Mouse (Mus musculus): ENCODE data around the gene Dusp2. TPM values are rescaled to one million over a fixed set of nuclear protein-coding genes. Genes with fewer than 3 reads are reported as not detected.

Gene Dusp2
- polyA plus RNA-seq, 1 experiment from 2014 or later, result 17.1 TPM

GRCm38 (mm10) chr2:127307179-127307578 lies 28.8 kb upstream of the Dusp2 start:
- WGBS, result 39% methylated on average over 3 of the region's 3 CpGs
- H3K9me3 ChIP-seq (ENCODE audit: control insufficient read depth, low read length), result no peaks in the 10 kb centered on the region; the same call in 1 of the 2 replicates

GRCm38 (mm10) chr2:127308660-127309059 lies 27.3 kb upstream of the Dusp2 start:
- Histone ChIP-seq H3K4me1 (ENCODE audit: control insufficient read depth, insufficient read depth, low read depth, low read length) (no peaks in the 10 kb centered on the region), H3K36me3 (ENCODE audit: control insufficient read depth, insufficient read depth, low read length) (no peaks in the 10 kb centered on the region), H3K27ac (ENCODE audit: low read depth, low read length) (no peak overlapping the region), H3K4me2 (ENCODE audit: low read length) (no peak overlapping the region), H3K9ac (ENCODE audit: low read depth, low read length) (no peak overlapping the region), H3K4me3 (ENCODE audit: low read length) (no peak overlapping the region), H3K9me3 (ENCODE audit: control insufficient read depth, low read length) (no peaks in the 10 kb centered on the region; the same call in 1 of the 2 replicates), H3K27me3 (replicated peaks; ENCODE audit: control insufficient read depth, insufficient read depth, low read length) (no peaks in the 10 kb centered on the region)
- no peak for ATAC-seq
- 93% methylated on average over 2 of the region's 2 CpGs for WGBS

More at GRCm38 (mm10) chr2:127307179-127307578, 28.8 kb upstream of the Dusp2 start:
- H3K4me2 ChIP-seq (ENCODE audit: low read length), result no peak overlapping the region
- no peak overlapping the region for H3K4me3 ChIP-seq (ENCODE audit: low read length)
- no peak for ATAC-seq
- no peaks in the 10 kb centered on the region for H3K27me3 ChIP-seq (replicated peaks; ENCODE audit: control insufficient read depth, insufficient read depth, low read length)
- H3K27ac ChIP-seq (ENCODE audit: low read depth, low read length), result no peak overlapping the region
- no peaks in the 10 kb centered on the region for H3K4me1 ChIP-seq (ENCODE audit: control insufficient read depth, insufficient read depth, low read depth, low read length)
- no peak overlapping the region for H3K9ac ChIP-seq (ENCODE audit: low read depth, low read length)
- H3K36me3 ChIP-seq (ENCODE audit: control insufficient read depth, insufficient read depth, low read length), result no peaks in the 10 kb centered on the region

GRCm38 (mm10) chr2:127310246-127310645 lies 25.7 kb upstream of the Dusp2 start:
- ATAC-seq, result no peak
- Histone ChIP-seq H3K9me3 (ENCODE audit: control insufficient read depth, low read length) (no peaks in the 10 kb centered on the region; the same call in 1 of the 2 replicates), H3K27me3 (replicated peaks; ENCODE audit: control insufficient read depth, insufficient read depth, low read length) (no peaks in the 10 kb centered on the region), H3K4me3 (ENCODE audit: low read length) (no peak overlapping the region), H3K4me2 (ENCODE audit: low read length) (no peak overlapping the region), H3K4me1 (ENCODE audit: control insufficient read depth, insufficient read depth, low read depth, low read length) (no peaks in the 10 kb centered on the region), H3K36me3 (ENCODE audit: control insufficient read depth, insufficient read depth, low read length) (no peaks in the 10 kb centered on the region), H3K27ac (ENCODE audit: low read depth, low read length) (no peak overlapping the region), H3K9ac (ENCODE audit: low read depth, low read length) (no peak overlapping the region)
- WGBS, result 63% methylated on average over 2 of the region's 2 CpGs

GRCm38 (mm10) chr2:127310685-127311084 lies 25.3 kb upstream of the Dusp2 start:
- Histone ChIP-seq H3K9ac (ENCODE audit: low read depth, low read length) (no peak overlapping the region), H3K36me3 (ENCODE audit: control insufficient read depth, insufficient read depth, low read length) (no peaks in the 10 kb centered on the region), H3K9me3 (ENCODE audit: control insufficient read depth, low read length) (no peaks in the 10 kb centered on the region; the same call in 1 of the 2 replicates), H3K4me3 (ENCODE audit: low read length) (no peak overlapping the region), H3K27ac (ENCODE audit: low read depth, low read length) (no peak overlapping the region), H3K4me1 (ENCODE audit: control insufficient read depth, insufficient read depth, low read depth, low read length) (no peaks in the 10 kb centered on the region), H3K27me3 (replicated peaks; ENCODE audit: control insufficient read depth, insufficient read depth, low read length) (no peaks in the 10 kb centered on the region), H3K4me2 (ENCODE audit: low read length) (no peak overlapping the region)
- WGBS, result 91% methylated on average over 7 of the region's 7 CpGs
- ATAC-seq, result no peak

- no peak overlapping the region for H3K27ac ChIP-seq (ENCODE audit: low read depth, low read length)
- no peak overlapping the region for H3K4me3 ChIP-seq (ENCODE audit: low read length)
- H3K36me3 ChIP-seq (ENCODE audit: control insufficient read depth, insufficient read depth, low read length), result no peaks in the 10 kb centered on the region
- H3K27me3 ChIP-seq (replicated peaks; ENCODE audit: control insufficient read depth, insufficient read depth, low read length), result no peaks in the 10 kb centered on the region
- no peaks in the 10 kb centered on the region; the same call in 1 of the 2 replicates for H3K9me3 ChIP-seq (ENCODE audit: control insufficient read depth, low read length)
- H3K4me1 ChIP-seq (ENCODE audit: control insufficient read depth, insufficient read depth, low read depth, low read length), result no peaks in the 10 kb centered on the region
- ATAC-seq, result no peak
- WGBS, result 92% methylated on average over 1 of the region's 1 CpGs
- H3K4me2 ChIP-seq (ENCODE audit: low read length), result no peak overlapping the region
- H3K9ac ChIP-seq (ENCODE audit: low read depth, low read length), result no peak overlapping the region
Measured at GRCm38 (mm10) chr2:127311193-127311592, 24.8 kb upstream of the Dusp2 start.

- Histone ChIP-seq H3K4me2 (ENCODE audit: low read length) (no peak overlapping the region), H3K4me1 (ENCODE audit: control insufficient read depth, insufficient read depth, low read depth, low read length) (no peaks in the 10 kb centered on the region), H3K9me3 (ENCODE audit: control insufficient read depth, low read length) (no peaks in the 10 kb centered on the region; the same call in 1 of the 2 replicates), H3K27me3 (replicated peaks; ENCODE audit: control insufficient read depth, insufficient read depth, low read length) (no peaks in the 10 kb centered on the region), H3K27ac (ENCODE audit: low read depth, low read length) (no peak overlapping the region), H3K36me3 (ENCODE audit: control insufficient read depth, insufficient read depth, low read length) (no peaks in the 10 kb centered on the region), H3K4me3 (ENCODE audit: low read length) (no peak overlapping the region), H3K9ac (ENCODE audit: low read depth, low read length) (no peak overlapping the region)
- 94% methylated on average over 4 of the region's 4 CpGs for WGBS
- ATAC-seq, result no peak
Measured at GRCm38 (mm10) chr2:127312801-127313200, 23.2 kb upstream of the Dusp2 start.

- Histone ChIP-seq H3K4me3 (ENCODE audit: low read length) (no peak overlapping the region), H3K36me3 (ENCODE audit: control insufficient read depth, insufficient read depth, low read length) (no peaks in the 10 kb centered on the region), H3K27ac (ENCODE audit: low read depth, low read length) (no peak overlapping the region), H3K4me1 (ENCODE audit: control insufficient read depth, insufficient read depth, low read depth, low read length) (no peaks in the 10 kb centered on the region), H3K4me2 (ENCODE audit: low read length) (no peak overlapping the region), H3K9ac (ENCODE audit: low read depth, low read length) (no peak overlapping the region), H3K9me3 (ENCODE audit: control insufficient read depth, low read length) (no peaks in the 10 kb centered on the region; the same call in 1 of the 2 replicates), H3K27me3 (replicated peaks; ENCODE audit: control insufficient read depth, insufficient read depth, low read length) (no peaks in the 10 kb centered on the region)
- ATAC-seq, result no peak
- 63% methylated on average over 4 of the region's 4 CpGs for WGBS
Measured at GRCm38 (mm10) chr2:127313878-127314277, 22.1 kb upstream of the Dusp2 start.

GRCm38 (mm10) chr2:127314467-127315154 lies 21.3 kb upstream of the Dusp2 start:
- Histone ChIP-seq H3K9me3 (ENCODE audit: control insufficient read depth, low read length) (no peaks in the 10 kb centered on the region; the same call in 1 of the 2 replicates), H3K4me3 (ENCODE audit: low read length) (no peak overlapping the region), H3K36me3 (ENCODE audit: control insufficient read depth, insufficient read depth, low read length) (no peaks in the 10 kb centered on the region), H3K4me1 (ENCODE audit: control insufficient read depth, insufficient read depth, low read depth, low read length) (no peaks in the 10 kb centered on the region), H3K9ac (ENCODE audit: low read depth, low read length) (no peak overlapping the region), H3K27ac (ENCODE audit: low read depth, low read length) (no peak overlapping the region), H3K27me3 (replicated peaks; ENCODE audit: control insufficient read depth, insufficient read depth, low read length) (no peaks in the 10 kb centered on the region), H3K4me2 (ENCODE audit: low read length) (no peak overlapping the region)
- no peak for ATAC-seq
- WGBS, result 77% methylated on average over 6 of the region's 6 CpGs

- Histone ChIP-seq H3K4me3 (ENCODE audit: low read length) (no peak overlapping the region), H3K4me1 (ENCODE audit: control insufficient read depth, insufficient read depth, low read depth, low read length) (no peaks in the 10 kb centered on the region), H3K27ac (ENCODE audit: low read depth, low read length) (no peak overlapping the region), H3K4me2 (ENCODE audit: low read length) (no peak overlapping the region), H3K9me3 (ENCODE audit: control insufficient read depth, low read length) (no peaks in the 10 kb centered on the region; the same call in 1 of the 2 replicates), H3K9ac (ENCODE audit: low read depth, low read length) (no peak overlapping the region), H3K27me3 (replicated peaks; ENCODE audit: control insufficient read depth, insufficient read depth, low read length) (no peaks in the 10 kb centered on the region), H3K36me3 (ENCODE audit: control insufficient read depth, insufficient read depth, low read length) (no peaks in the 10 kb centered on the region)
- no peak for ATAC-seq
- WGBS, result 100% methylated on average over 1 of the region's 1 CpGs
Measured at GRCm38 (mm10) chr2:127315155-127315470, 20.8 kb upstream of the Dusp2 start.

All from hindbrain, embryonic 16.5 days (tissue).